Mouse (Mus musculus) CH12F3 (cell line): ENCODE data around the gene Srsf3.

ENCODE experiments used
- in situ Hi-C: fragments of 300-500 bp; cut with MboI; formaldehyde crosslinking; loops from 2 replicates; pipeline ENCODE4 v1.14.3; 2020; ENCODE audit warnings: low sequenced_read_pairs

The Srsf3 gene

GRCm38 (mm10) chr17:29084656-29085055 lies 52.2 kb downstream of the Srsf3 start:
- in situ Hi-C loops = no loop called here

DNA sequence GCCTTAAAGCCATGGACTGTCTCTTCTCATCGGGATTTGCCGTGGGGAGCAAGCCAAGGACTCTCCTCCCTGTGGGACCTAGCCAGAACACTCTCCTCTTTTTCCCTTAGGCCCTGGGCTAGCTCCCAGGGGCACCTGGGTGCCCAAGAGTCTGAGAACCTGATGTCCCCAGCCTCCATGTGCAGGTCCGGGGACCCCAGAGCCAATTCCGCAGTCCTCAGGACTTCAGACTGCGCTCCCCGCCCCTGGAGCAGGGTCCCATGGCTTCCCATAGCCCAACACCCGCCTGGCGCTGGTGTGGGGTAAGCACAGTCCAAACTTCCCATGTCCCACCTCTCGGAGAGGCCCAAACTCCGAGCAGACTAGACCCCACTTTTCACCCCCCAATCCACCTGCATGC lies 52.8 kb downstream of the Srsf3 start:
- in situ Hi-C loops = no loop called here

DNA sequence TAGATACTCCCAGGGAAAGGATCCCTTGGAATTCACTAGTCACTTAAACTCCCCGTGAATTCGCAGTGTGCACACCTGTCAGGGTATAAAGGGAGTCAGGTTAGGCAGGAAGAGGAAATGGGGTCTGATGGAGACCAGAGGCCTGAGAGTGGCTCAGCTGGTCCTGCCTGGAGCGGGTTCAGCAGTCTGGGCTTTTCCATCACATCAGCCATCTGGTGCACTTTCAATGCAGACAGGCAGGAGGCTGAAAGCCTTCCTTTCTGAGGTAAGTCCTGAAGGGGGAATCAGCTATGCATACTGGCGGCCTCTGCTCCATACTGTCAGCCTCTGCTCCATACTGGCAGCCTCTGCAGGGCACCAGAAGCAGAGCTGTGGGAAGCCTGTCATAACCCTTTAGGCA lies 54.5 kb downstream of the Srsf3 start:
- in situ Hi-C loops = no loop called here

GRCm38 (mm10) chr17:29090776-29091175 lies 58.3 kb downstream of the Srsf3 start, which contains the start of gene Cdkn1a:
Gene Cdkn1a, plus strand, starts transcription at chr17:29090976.
- in situ Hi-C loops = loop anchor here (10.0 kb wide), 1 partner anchor 46 kb away; no protein-coding TSS in a partner anchor

DNA sequence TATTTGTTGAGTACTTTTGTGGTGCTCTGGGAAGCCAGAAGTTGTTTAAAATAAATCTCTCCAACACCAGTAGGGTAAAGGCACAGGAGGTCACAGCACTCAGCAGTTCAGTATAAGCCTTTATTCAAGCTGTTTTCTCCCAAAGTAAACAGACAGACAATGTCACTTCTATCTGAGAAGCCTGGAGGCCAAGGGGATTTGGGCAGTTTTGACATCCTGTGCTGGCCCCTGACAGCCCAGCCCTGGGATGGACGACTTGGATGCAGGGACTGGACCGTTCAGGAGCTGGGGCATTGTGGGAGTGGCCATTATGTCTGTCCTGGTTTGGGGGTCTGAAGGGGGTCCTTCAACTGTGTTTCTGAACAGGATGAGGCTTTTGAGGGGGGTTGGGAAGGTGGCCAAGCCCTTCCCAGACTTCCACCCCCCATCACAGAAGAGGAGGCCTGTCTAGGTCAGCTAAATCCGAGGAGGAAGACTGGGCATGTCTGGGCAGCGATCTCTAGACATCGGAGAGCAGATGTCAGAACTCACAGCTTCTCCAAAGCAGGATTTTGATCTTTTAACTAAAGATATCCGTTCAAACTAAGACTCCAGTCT lies 59.0 kb downstream of the Srsf3 start:
- in situ Hi-C loops = loop anchor here (10.0 kb wide), 1 partner anchor 47 kb away; no protein-coding TSS in a partner anchor

- in situ Hi-C loops = loop anchor here (10.0 kb wide), 1 partner anchor 48 kb away; no protein-coding TSS in a partner anchor
Observed at GRCm38 (mm10) chr17:29092497-29092896, 60.1 kb downstream of the Srsf3 start.
